In genomic region chr13:107899600-107900229, GRCm38 (mm10) we compare ENCODE assay signal across 8 mouse cellular contexts.
DNase-seq lines count a peak whose midpoint lies in the region; ATAC-seq and TF ChIP-seq lines count a peak whose summit lies in the region.

No protein-coding gene starts in this region.

- 54% methylated on average over 8 of the region's 8 CpGs for WGBS in heart, embryonic 11.5 days (ENCODE audit: insufficient replicate concordance)
- 54% methylated on average over 8 of the region's 8 CpGs for WGBS in heart, embryonic 12.5 days
- WGBS in liver, embryonic 14.5 days (ENCODE audit: insufficient replicate concordance) = 49% methylated on average over 8 of the region's 8 CpGs

- peaks cover 4% of the 10 kb centered on the region; the same call in 1 of the 2 replicates for H3K4me1 ChIP-seq in heart, embryonic 11.5 days (ENCODE audit: control insufficient read depth, insufficient read depth, low read length)
- H3K4me1 ChIP-seq in heart, embryonic 12.5 days (replicated peaks) = peaks cover 9% of the 10 kb centered on the region; the same call in 1 of the 2 replicates
- peaks cover 0 to 2% of the 10 kb centered on the region in 2 experiments; a peak in 1 of 4 replicates for H3K4me1 ChIP-seq in liver, embryonic 14.5 days (replicated peaks; ENCODE audit: control insufficient read depth in 2 of 2, insufficient read depth in 2 of 2, low read length in 1 of 2)

- DNase-seq in heart, adult 11 months = peak; percentile 98
- DNase-seq in adipocyte (ENCODE audit: low spot score) = peak; percentile 66
- no peak for DNase-seq in liver, embryonic 14.5 days (ENCODE audit: low read depth in 3 of 3, low spot score in 3 of 3)
- DNase-seq in thymus, postnatal 4 days = no peak
- DNase-seq in testis, postnatal 14 days (ENCODE audit: low spot score) = no peak
- no peak for DNase-seq in right cerebral cortex, postnatal 25 days

- no peaks in the 10 kb centered on the region; the same call in 1 of the 2 replicates for H3K9me3 ChIP-seq in heart, embryonic 11.5 days (replicated peaks; ENCODE audit: control insufficient read depth, low read length)
- 0 out of 2 replicates have a peak, but pooled peaks cover 5% of the 10 kb centered on the region for H3K9me3 ChIP-seq in heart, embryonic 12.5 days (replicated peaks)
- H3K9me3 ChIP-seq in liver, embryonic 14.5 days (ENCODE audit: control insufficient read depth, low read length) = no peaks in the 10 kb centered on the region

- H3K27ac ChIP-seq in heart, embryonic 11.5 days (ENCODE audit: low read depth, low read length) = no peak overlapping the region
- H3K27ac ChIP-seq in heart, embryonic 12.5 days (ENCODE audit: poor library complexity, severe bottlenecking) = no peak overlapping the region
- H3K27ac ChIP-seq in liver, embryonic 14.5 days = no peak overlapping the region

- no peak overlapping the region for H3K4me2 ChIP-seq in heart, embryonic 11.5 days
- H3K4me2 ChIP-seq in heart, embryonic 12.5 days = no peak overlapping the region
- no peak overlapping the region for H3K4me2 ChIP-seq in liver, embryonic 14.5 days (ENCODE audit: low read depth)

- no peaks in the 10 kb centered on the region for H3K36me3 ChIP-seq in heart, embryonic 11.5 days (ENCODE audit: control insufficient read depth, insufficient read depth, low read length)
- H3K36me3 ChIP-seq in heart, embryonic 12.5 days = no peaks in the 10 kb centered on the region
- H3K36me3 ChIP-seq in liver, embryonic 14.5 days (replicated peaks; ENCODE audit: control insufficient read depth, insufficient read depth, low read depth) = no peaks in the 10 kb centered on the region

- ATAC-seq in heart, embryonic 11.5 days (replicated peaks; ENCODE audit: insufficient number of reproducible peaks, low FRiP score, low TSS enrichment) = no peak
- ATAC-seq in heart, embryonic 12.5 days (ENCODE audit: insufficient number of reproducible peaks, low FRiP score) = 0 out of 2 replicates have a peak, but pooled peaks have one; percentile 22
- 0 out of 2 replicates have a peak, but pooled peaks have one; percentile 26 for ATAC-seq in liver, embryonic 14.5 days (ENCODE audit: insufficient read depth)

- H3K9ac ChIP-seq in heart, embryonic 11.5 days (ENCODE audit: low read depth, low read length) = no peak overlapping the region
- H3K9ac ChIP-seq in heart, embryonic 12.5 days = no peak overlapping the region
- no peak overlapping the region for H3K9ac ChIP-seq in liver, embryonic 14.5 days (replicated peaks)

- peaks cover 28% of the 10 kb centered on the region for H3K27me3 ChIP-seq in heart, embryonic 11.5 days (ENCODE audit: control insufficient read depth, insufficient read depth, low read length)
- peaks cover 60% of the 10 kb centered on the region for H3K27me3 ChIP-seq in heart, embryonic 12.5 days (replicated peaks)
- no peaks in the 10 kb centered on the region for H3K27me3 ChIP-seq in liver, embryonic 14.5 days (ENCODE audit: control insufficient read depth, insufficient read depth, low read length)

- no peak overlapping the region for H3K4me3 ChIP-seq in heart, embryonic 11.5 days (ENCODE audit: low read depth, low read length)
- no peak overlapping the region for H3K4me3 ChIP-seq in heart, embryonic 12.5 days
- no peak overlapping the region for H3K4me3 ChIP-seq in liver, embryonic 14.5 days (ENCODE audit: insufficient read depth in 1 of 2, low read depth in 2 of 2, low read length in 2 of 2)

- TF ChIP-seq EP300 in liver, embryonic 14.5 days (IDR thresholded peaks at IDR 0.05; ENCODE audit: low read depth) = no peak

- no peak for TF ChIP-seq CTCF in liver, embryonic 14.5 days (IDR thresholded peaks at IDR 0.05; ENCODE audit: low read depth)

Comparison
In these comparisons a context has a peak if more than half of its experiments do, and no peak if none do; other contexts are left out.
1. DNase-seq: peak in heart, adult 11 months (single experiment) and adipocyte (single experiment); none in liver, embryonic 14.5 days (0 of 3), thymus, postnatal 4 days (single experiment), testis, postnatal 14 days (single experiment) and right cerebral cortex, postnatal 25 days (single experiment).